Mouse (Mus musculus) neural tube, embryonic 11.5 days (tissue): Measurements from ENCODE around the gene Psmb6. TPM values are rescaled to one million over a fixed set of nuclear protein-coding genes. Genes with fewer than 3 reads are reported as not detected.
A peak's percentile ranks its signal among the peaks of the same experiment; 100 is the strongest.

Experiments used
- ATAC-seq: fragments of 200-750 bp; cut with Nextera tagmentation; 2 replicates; pipeline ENCODE4 v1.8.0; 2017; ENCODE audit warnings: moderate number of reproducible peaks, mild to moderate bottlenecking, moderate TSS enrichment, moderate library complexity; ENCODE audit not compliant: insufficient read depth, low FRiP score, low TSS enrichment
- DNase-seq: peaks from one replicate; pipeline ENCODE4 v3.0.0-alpha.2; 2015; ENCODE audit warnings: low spot score
- H3K27ac ChIP-seq: fragments of 300-500 bp; sonication (generic); 2 replicates; pipeline ENCODE4 v1.5.1; 2014; ENCODE audit warnings: low read depth, mild to moderate bottlenecking, low read length
- H3K27me3 ChIP-seq: fragments of 300-500 bp; sonication (generic); 2 replicates; pipeline ENCODE4 v1.6.1; 2014; ENCODE audit warnings: mild to moderate bottlenecking, low read length, mixed read lengths; ENCODE audit not compliant: control insufficient read depth, insufficient read depth
- H3K36me3 ChIP-seq: fragments of 300-500 bp; sonication (generic); 2 replicates; pipeline ENCODE4 v1.6.1; 2014; ENCODE audit warnings: mild to moderate bottlenecking, low read length, moderate library complexity, mixed read lengths; ENCODE audit not compliant: control insufficient read depth, insufficient read depth
- H3K4me1 ChIP-seq: fragments of 300-500 bp; sonication (generic); 2 replicates; pipeline ENCODE4 v1.6.1; 2014; ENCODE audit warnings: low read length, mixed read lengths; ENCODE audit not compliant: control insufficient read depth, insufficient read depth
- H3K4me2 ChIP-seq: fragments of 300-500 bp; sonication (generic); 2 replicates; pipeline ENCODE4 v1.6.1; 2014; ENCODE audit warnings: low read depth, mild to moderate bottlenecking, moderate library complexity
- H3K4me3 ChIP-seq: fragments of 300-500 bp; sonication (generic); 2 replicates; pipeline ENCODE4 v1.5.1; 2014; ENCODE audit warnings: low read depth, low read length
- H3K9ac ChIP-seq: fragments of 300-500 bp; sonication (generic); 2 replicates; pipeline ENCODE4 v1.6.1; 2014; ENCODE audit warnings: mild to moderate bottlenecking, low read length
- H3K9me3 ChIP-seq: fragments of 300-500 bp; sonication (generic); 2 replicates; pipeline ENCODE4 v1.6.1; 2016; ENCODE audit warnings: low read length; ENCODE audit not compliant: control insufficient read depth
- WGBS: fragments of 180-500 bp; shearing (Covaris S2); extraction: QIAGEN DNeasy Blood & Tissue Kit; methylation state at CpG from one replicate; pipeline ENCODE4 v1.1.7; 2014; 5-methylcytosine and 5-hydroxymethylcytosine counted together
- polyA plus RNA-seq: library from polyadenylated mRNA; unstranded; fragments of >200 nt; fragmentation: Nextera tagmentation; extraction: Ambion mirVana; gene quantifications from 2 replicates; pipeline ENCODE4 v1.2.1, GENCODE M21; 2014

Gene Psmb6
- polyA plus RNA-seq: 898 and 923 TPM in 2 replicates

- DNase-seq: peak; percentile 93
- H3K9me3 ChIP-seq: no peaks in the 10 kb centered on the region
- peak within 1 kb of the TSS; percentile 70 for H3K9ac ChIP-seq
- 0% methylated on average over 25 of the region's 26 CpGs for WGBS
- peak within 1 kb of the TSS; percentile 74 for H3K4me2 ChIP-seq
- peak; percentile 89 for ATAC-seq
- peaks cover 5% of the 10 kb centered on the region; the same call in 1 of the 2 replicates for H3K4me1 ChIP-seq
- peak within 1 kb of the TSS; percentile 82 for H3K4me3 ChIP-seq
- H3K36me3 ChIP-seq: peaks cover 9% of the 10 kb centered on the region
- H3K27me3 ChIP-seq: no peaks in the 10 kb centered on the region
- no peak within 1 kb of the TSS for H3K27ac ChIP-seq
These were observed at the start of gene Psmb6 for GRCm38 (mm10) chr11:70525184-70525678. TSS of gene Psmb6 (plus strand) at chr11:70525367.

- H3K9ac ChIP-seq: no peak overlapping the region
- H3K4me3 ChIP-seq: no peak overlapping the region
- no peaks in the 10 kb centered on the region for H3K27me3 ChIP-seq
- no peaks in the 10 kb centered on the region for H3K36me3 ChIP-seq
- no peak for ATAC-seq
- WGBS: 64% methylated on average over 2 of the region's 2 CpGs
- H3K4me1 ChIP-seq: no peaks in the 10 kb centered on the region
- DNase-seq: no peak
- no peak overlapping the region for H3K27ac ChIP-seq
- H3K4me2 ChIP-seq: no peak overlapping the region
- H3K9me3 ChIP-seq: no peaks in the 10 kb centered on the region
These were observed 39.7 kb upstream of the Psmb6 start for GRCm38 (mm10) chr11:70485498-70485897.

DNA sequence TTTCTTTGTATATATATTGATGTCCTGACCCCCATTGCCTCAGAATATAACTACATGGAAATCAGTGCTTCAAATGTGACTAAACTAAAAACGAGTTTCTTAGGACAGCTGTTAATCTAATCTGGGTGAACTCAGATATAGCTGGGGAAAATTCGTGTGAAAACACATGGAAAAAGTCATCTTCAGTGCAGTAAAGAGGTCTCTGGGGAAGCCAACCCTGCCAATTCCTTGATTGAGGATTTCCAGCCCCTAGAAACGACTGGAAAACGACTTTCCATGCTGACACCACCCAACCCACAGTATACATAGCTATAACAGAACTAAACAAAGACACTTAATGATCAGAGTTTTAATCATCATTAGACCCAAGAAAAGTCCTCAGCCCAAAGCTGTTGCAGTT lies 37.4 kb upstream of the Psmb6 start:
- no peaks in the 10 kb centered on the region for H3K27me3 ChIP-seq
- H3K27ac ChIP-seq: no peak overlapping the region
- 42% methylated on average over 4 of the region's 4 CpGs for WGBS
- no peak overlapping the region for H3K9ac ChIP-seq
- DNase-seq (no peak), ATAC-seq (no peak)
- H3K4me2 ChIP-seq: no peak overlapping the region
- H3K4me3 ChIP-seq: no peak overlapping the region
- no peaks in the 10 kb centered on the region for H3K36me3 ChIP-seq
- H3K4me1 ChIP-seq: no peaks in the 10 kb centered on the region
- no peaks in the 10 kb centered on the region for H3K9me3 ChIP-seq

GRCm38 (mm10) chr11:70489138-70489537 lies 36.0 kb upstream of the Psmb6 start:
- no peak overlapping the region for H3K9ac ChIP-seq
- H3K36me3 ChIP-seq: no peaks in the 10 kb centered on the region
- DNase-seq (no peak), ATAC-seq (no peak)
- H3K9me3 ChIP-seq: no peaks in the 10 kb centered on the region
- H3K27me3 ChIP-seq: no peaks in the 10 kb centered on the region
- H3K27ac ChIP-seq: no peak overlapping the region
- 93% methylated on average over 3 of the region's 3 CpGs for WGBS
- H3K4me1 ChIP-seq: no peaks in the 10 kb centered on the region
- no peak overlapping the region for H3K4me3 ChIP-seq
- no peak overlapping the region for H3K4me2 ChIP-seq

DNA sequence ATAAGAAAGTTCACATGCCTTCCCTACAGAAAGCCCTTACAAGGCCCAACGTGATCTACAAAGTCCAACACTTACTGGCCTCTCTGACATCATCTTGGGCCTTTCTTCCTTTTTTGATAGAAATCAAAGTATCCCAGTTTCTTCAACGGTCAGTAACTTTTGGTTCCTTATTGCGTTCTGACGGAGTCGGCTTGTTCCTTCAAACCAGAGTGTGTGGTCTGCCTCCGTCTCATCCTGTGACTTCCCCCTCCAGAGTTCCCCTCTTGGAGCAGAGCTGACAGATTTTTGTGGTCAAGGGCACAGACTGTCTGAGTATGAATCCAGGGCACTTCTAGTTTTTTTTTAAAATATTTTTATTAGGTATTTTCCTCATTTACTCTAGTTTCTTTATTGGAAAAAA lies 35.5 kb upstream of the Psmb6 start:
- H3K9ac ChIP-seq: no peak overlapping the region
- no peak for ATAC-seq
- H3K27me3 ChIP-seq: no peaks in the 10 kb centered on the region
- no peaks in the 10 kb centered on the region for H3K36me3 ChIP-seq
- H3K4me2 ChIP-seq: no peak overlapping the region
- H3K9me3 ChIP-seq: no peaks in the 10 kb centered on the region
- no peaks in the 10 kb centered on the region for H3K4me1 ChIP-seq
- H3K27ac ChIP-seq: no peak overlapping the region
- H3K4me3 ChIP-seq: no peak overlapping the region
- DNase-seq: no peak
- WGBS: 88% methylated on average over 6 of the region's 6 CpGs

GRCm38 (mm10) chr11:70499566-70500475 lies 25.3 kb upstream of the Psmb6 start:
- WGBS: 76% methylated on average over 14 of the region's 14 CpGs
- ATAC-seq (no peak), DNase-seq (no peak)
- H3K27me3 ChIP-seq: no peaks in the 10 kb centered on the region
- H3K4me2 ChIP-seq: no peak overlapping the region
- H3K4me1 ChIP-seq: no peaks in the 10 kb centered on the region
- no peaks in the 10 kb centered on the region for H3K36me3 ChIP-seq
- no peak overlapping the region for H3K9ac ChIP-seq
- no peak overlapping the region for H3K4me3 ChIP-seq
- no peaks in the 10 kb centered on the region for H3K9me3 ChIP-seq
- H3K27ac ChIP-seq: no peak overlapping the region

DNA sequence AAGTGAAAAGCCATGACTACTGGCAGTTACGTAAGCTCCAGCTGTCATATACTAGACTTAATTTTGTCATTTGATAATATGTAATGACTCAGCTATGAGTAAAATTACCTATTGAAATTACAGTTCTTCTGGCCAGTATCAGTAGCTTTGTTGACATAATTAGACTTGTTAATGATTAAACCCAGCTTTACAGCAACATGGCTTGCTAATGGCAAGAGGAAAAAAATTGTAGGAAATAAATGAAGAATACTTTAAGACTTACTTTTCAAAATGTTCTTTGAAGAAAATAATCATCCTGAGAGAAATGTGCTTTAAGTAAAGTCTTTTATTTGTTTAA lies 24.7 kb upstream of the Psmb6 start:
- Histone ChIP-seq H3K9me3 (no peaks in the 10 kb centered on the region), H3K4me3 (no peak overlapping the region), H3K27ac (no peak overlapping the region), H3K36me3 (no peaks in the 10 kb centered on the region), H3K27me3 (no peaks in the 10 kb centered on the region), H3K4me2 (no peak overlapping the region), H3K4me1 (no peaks in the 10 kb centered on the region), H3K9ac (no peak overlapping the region)
- ATAC-seq: no peak
- 91% methylated on average over 1 of the region's 1 CpGs for WGBS
- no peak for DNase-seq

- H3K27ac ChIP-seq: no peak overlapping the region
- no peak overlapping the region for H3K9ac ChIP-seq
- ATAC-seq (no peak), DNase-seq (no peak)
- WGBS: 71% methylated on average over 3 of the region's 3 CpGs
- H3K4me3 ChIP-seq: no peak overlapping the region
- no peaks in the 10 kb centered on the region for H3K36me3 ChIP-seq
- no peaks in the 10 kb centered on the region for H3K4me1 ChIP-seq
- H3K4me2 ChIP-seq: no peak overlapping the region
- no peaks in the 10 kb centered on the region for H3K27me3 ChIP-seq
- no peaks in the 10 kb centered on the region for H3K9me3 ChIP-seq
These were observed 23.1 kb upstream of the Psmb6 start for GRCm38 (mm10) chr11:70502018-70502417.

DNA sequence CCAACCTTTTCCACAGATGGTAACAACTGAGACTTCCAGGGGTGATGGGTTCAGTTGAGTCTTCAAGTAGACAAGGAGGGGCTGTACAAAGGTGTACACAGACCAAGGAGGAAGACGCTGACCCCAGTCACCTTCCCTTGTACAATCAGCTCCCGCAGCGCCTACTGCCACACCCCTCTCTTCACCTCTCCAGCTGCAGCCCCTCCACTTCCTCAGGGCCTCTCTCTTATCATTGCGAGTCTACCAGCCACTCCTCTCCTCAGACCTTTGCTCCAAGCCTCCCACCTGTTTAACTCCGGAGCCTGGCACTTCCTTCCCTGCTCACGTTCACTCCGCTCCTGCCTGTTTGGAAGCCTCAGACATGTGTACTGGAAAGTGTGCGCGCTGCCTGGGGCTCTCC lies 20.2 kb upstream of the Psmb6 start, which contains the start of gene Tm4sf5:
Tm4sf5 (plus strand) TSS at position 275 of the 400 bp plus-strand sequence.
- no peak for ATAC-seq

More for the DNA sequence above, 20.2 kb upstream of the Psmb6 start, which contains the start of gene Tm4sf5:
- 75% methylated on average over 9 of the region's 9 CpGs for WGBS
- Histone ChIP-seq H3K27me3 (no peaks in the 10 kb centered on the region), H3K4me3 (no peak within 1 kb of the TSS), H3K27ac (no peak within 1 kb of the TSS), H3K4me2 (no peak within 1 kb of the TSS), H3K9ac (no peak within 1 kb of the TSS), H3K9me3 (no peaks in the 10 kb centered on the region), H3K36me3 (no peaks in the 10 kb centered on the region), H3K4me1 (no peaks in the 10 kb centered on the region)
- no peak for DNase-seq
